Mouse (Mus musculus) thymus, adult 2 months (tissue): ENCODE data around the gene Ank3. TPM values are rescaled to one million over a fixed set of nuclear protein-coding genes. Genes with fewer than 3 reads are reported as not detected.

Experiments used
- DNase-seq: peaks from one replicate; pipeline ENCODE4 v3.0.0; 2021
- H3K27ac ChIP-seq: fragments of 200-500 bp; 2 replicates; pipeline ENCODE4 v1.5.1; 2012; ENCODE audit warnings: low read length, control low read depth; ENCODE audit not compliant: control insufficient read depth, insufficient read depth
- H3K27me3 ChIP-seq: fragments of 200-500 bp; 2 replicates; pipeline ENCODE4 v1.6.1; 2012; ENCODE audit warnings: mild to moderate bottlenecking, low read length, moderate library complexity, mixed read lengths; ENCODE audit not compliant: control insufficient read depth, insufficient read depth
- H3K36me3 ChIP-seq: fragments of 200-500 bp; 2 replicates; pipeline ENCODE4 v1.6.1; 2012; ENCODE audit warnings: mild to moderate bottlenecking, low read length, moderate library complexity; ENCODE audit not compliant: control insufficient read depth, insufficient read depth
- H3K4me1 ChIP-seq: fragments of 200-500 bp; replicated peaks from 2 replicates; pipeline ENCODE4 v1.6.1; 2012; ENCODE audit warnings: low read length; ENCODE audit not compliant: control insufficient read depth, insufficient read depth
- H3K4me3 ChIP-seq: fragments of 200-500 bp; 2 replicates; pipeline ENCODE4 v1.5.1; 2012; ENCODE audit warnings: mild to moderate bottlenecking, low read length, control low read depth, moderate library complexity; ENCODE audit not compliant: control insufficient read depth, insufficient read depth
- CTCF ChIP-seq: fragments of 200-500 bp; IDR thresholded peaks from 2 replicates; pipeline ENCODE4 v1.5.1; 2012; ENCODE audit warnings: mild to moderate bottlenecking, control low read depth, low read length, moderate library complexity, borderline replicate concordance; ENCODE audit not compliant: control insufficient read depth, poor library complexity, insufficient read depth; ENCODE audit errors: extremely low read depth
- POLR2A ChIP-seq: fragments of 200-500 bp; IDR thresholded peaks from 2 replicates; pipeline ENCODE4 v1.6.1; 2012; ENCODE audit warnings: mild to moderate bottlenecking, low read length, control low read depth, moderate library complexity; ENCODE audit not compliant: control insufficient read depth, poor library complexity, insufficient read depth; ENCODE audit errors: extremely low read depth
- WGBS: fragments of 180-500 bp; shearing (Covaris S2); methylation state at CpG from one replicate; pipeline ENCODE4 v1.1.7; 2018; 5-methylcytosine and 5-hydroxymethylcytosine counted together
- polyA plus RNA-seq: library from polyadenylated mRNA; depleted of rRNA; stranded (reverse); fragments of >200 nt; gene quantifications from 2 replicates; pipeline ENCODE4 v1.2.3, GENCODE M21; 2012

Ank3 gene
- polyA plus RNA-seq, 1 experiment = 4.2 TPM

GRCm38 (mm10) chr10:69595487-69595886, 196.9 kb downstream of the Ank3 start:
- Histone ChIP-seq H3K27me3 (no peaks in the 10 kb centered on the region), H3K4me3 (no peak overlapping the region), H3K4me1 (peaks cover 2% of the 10 kb centered on the region; the same call in 1 of the 2 replicates), H3K27ac (no peak overlapping the region), H3K36me3 (no peaks in the 10 kb centered on the region)
- DNase-seq = no peak
- no peak for TF ChIP-seq POLR2A
- TF ChIP-seq CTCF = no peak
- WGBS = 91% methylated on average over 5 of the region's 5 CpGs

- H3K27ac ChIP-seq = no peak overlapping the region
- no peaks in the 10 kb centered on the region for H3K36me3 ChIP-seq
- no peak overlapping the region for H3K4me3 ChIP-seq
- H3K27me3 ChIP-seq = no peaks in the 10 kb centered on the region
- no peak for DNase-seq
- H3K4me1 ChIP-seq = no peaks in the 10 kb centered on the region
- 97% methylated on average over 3 of the region's 3 CpGs for WGBS
- TF ChIP-seq POLR2A (no peak), CTCF (no peak)
Observed at GRCm38 (mm10) chr10:69601471-69601870, 202.9 kb downstream of the Ank3 start.

- Histone ChIP-seq H3K4me1 (no peaks in the 10 kb centered on the region), H3K27me3 (no peaks in the 10 kb centered on the region), H3K36me3 (no peaks in the 10 kb centered on the region), H3K27ac (no peak overlapping the region), H3K4me3 (no peak overlapping the region)
- DNase-seq = no peak
- TF ChIP-seq CTCF (no peak), POLR2A (no peak)
- 97% methylated on average over 1 of the region's 1 CpGs for WGBS
Observed at GRCm38 (mm10) chr10:69602711-69603110, 204.1 kb downstream of the Ank3 start.

- no peaks in the 10 kb centered on the region for H3K27me3 ChIP-seq
- H3K4me3 ChIP-seq = no peak overlapping the region
- H3K27ac ChIP-seq = no peak overlapping the region
- TF ChIP-seq POLR2A (no peak), CTCF (no peak)
- no peaks in the 10 kb centered on the region for H3K36me3 ChIP-seq
- WGBS = 89% methylated on average over 6 of the region's 6 CpGs
- DNase-seq = no peak
- H3K4me1 ChIP-seq = no peaks in the 10 kb centered on the region
Observed at GRCm38 (mm10) chr10:69604609-69605008, 206.0 kb downstream of the Ank3 start.

- Histone ChIP-seq H3K4me3 (no peak overlapping the region), H3K27me3 (no peaks in the 10 kb centered on the region), H3K36me3 (no peaks in the 10 kb centered on the region), H3K4me1 (no peaks in the 10 kb centered on the region), H3K27ac (no peak overlapping the region)
- WGBS = 68% methylated on average over 12 of the region's 12 CpGs
- DNase-seq = no peak
- TF ChIP-seq POLR2A = no peak
- TF ChIP-seq CTCF = no peak
Observed at GRCm38 (mm10) chr10:69605211-69605610, 206.6 kb downstream of the Ank3 start.

GRCm38 (mm10) chr10:69607611-69608119, 209.1 kb downstream of the Ank3 start:
- 78% methylated on average over 14 of the region's 14 CpGs for WGBS
- no peaks in the 10 kb centered on the region for H3K36me3 ChIP-seq

GRCm38 (mm10) chr10:69611314-69611713, 212.7 kb downstream of the Ank3 start:
- no peak for TF ChIP-seq POLR2A
- TF ChIP-seq CTCF = no peak
- H3K27ac ChIP-seq = no peak overlapping the region
- no peaks in the 10 kb centered on the region for H3K36me3 ChIP-seq
- DNase-seq = no peak
- 90% methylated on average over 3 of the region's 3 CpGs for WGBS
- no peaks in the 10 kb centered on the region for H3K4me1 ChIP-seq
- no peaks in the 10 kb centered on the region for H3K27me3 ChIP-seq
- H3K4me3 ChIP-seq = no peak overlapping the region

More at GRCm38 (mm10) chr10:69607611-69608119, 209.1 kb downstream of the Ank3 start:
- Histone ChIP-seq H3K27me3 (no peaks in the 10 kb centered on the region), H3K27ac (no peak overlapping the region), H3K4me1 (no peaks in the 10 kb centered on the region), H3K4me3 (no peak overlapping the region)
- TF ChIP-seq CTCF (no peak), POLR2A (no peak)
- DNase-seq = no peak
